Mouse (Mus musculus): ENCODE data around the gene Mccc2. TPM values are rescaled to one million over a fixed set of nuclear protein-coding genes. Genes with fewer than 3 reads are reported as not detected.

The Mccc2 gene
- polyA plus RNA-seq, 1 experiment = 20.1 TPM

DNA sequence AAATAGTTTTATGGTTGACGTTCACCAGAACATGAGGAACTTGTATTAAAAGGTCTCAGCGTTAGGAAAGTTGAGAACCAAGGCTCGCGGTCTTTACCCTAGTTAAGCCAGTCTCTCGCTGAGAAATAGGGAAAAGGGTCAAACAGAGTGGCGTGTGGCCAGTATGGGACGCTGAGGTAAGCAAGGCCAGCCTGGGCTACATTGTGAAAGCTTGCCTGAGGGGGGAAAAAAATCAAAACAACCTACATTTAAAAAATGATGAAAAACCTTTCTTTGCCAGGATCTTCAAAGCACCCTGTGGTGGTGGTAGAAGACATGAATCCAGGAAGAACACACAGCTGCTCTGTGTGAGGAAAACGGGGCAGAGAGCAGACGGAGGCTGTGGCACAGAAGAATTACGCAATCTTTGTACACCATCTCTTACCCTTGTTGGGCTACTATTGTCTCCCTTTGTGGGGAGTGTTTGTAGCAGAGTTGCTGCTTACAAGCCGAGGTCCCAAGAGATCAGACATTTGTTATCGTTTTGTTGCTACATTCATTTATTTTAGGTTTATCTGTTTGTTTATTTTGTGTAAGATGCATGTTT, 9.4 kb downstream of the Mccc2 start:
- Histone ChIP-seq H3K27me3 (ENCODE audit: control insufficient read depth, insufficient read depth, low read length, poor library complexity, severe bottlenecking) (no peaks in the 10 kb centered on the region), H3K36me3 (ENCODE audit: control insufficient read depth, insufficient read depth, low read length, poor library complexity, severe bottlenecking) (no peaks in the 10 kb centered on the region), H3K27ac (ENCODE audit: insufficient read depth, low read length) (no peak overlapping the region), H3K4me1 (ENCODE audit: control insufficient read depth, insufficient read depth, low read length) (no peaks in the 10 kb centered on the region), H3K9ac (ENCODE audit: low read depth, poor library complexity, severe bottlenecking) (no peak overlapping the region), H3K9me3 (replicated peaks; ENCODE audit: control insufficient read depth, insufficient read depth, low read length, poor library complexity, severe bottlenecking) (no peaks in the 10 kb centered on the region), H3K4me3 (ENCODE audit: low read depth, low read length) (no peak overlapping the region)
- no peak for TF ChIP-seq POLR2A (IDR thresholded peaks at IDR 0.05; ENCODE audit: insufficient read depth, low read length)
- TF ChIP-seq EP300 (IDR thresholded peaks at IDR 0.05; ENCODE audit: insufficient read depth, low read depth, low read length) = no peak
- TF ChIP-seq CTCF (IDR thresholded peaks at IDR 0.05; ENCODE audit: low read depth, low read length) = no peak

DNA sequence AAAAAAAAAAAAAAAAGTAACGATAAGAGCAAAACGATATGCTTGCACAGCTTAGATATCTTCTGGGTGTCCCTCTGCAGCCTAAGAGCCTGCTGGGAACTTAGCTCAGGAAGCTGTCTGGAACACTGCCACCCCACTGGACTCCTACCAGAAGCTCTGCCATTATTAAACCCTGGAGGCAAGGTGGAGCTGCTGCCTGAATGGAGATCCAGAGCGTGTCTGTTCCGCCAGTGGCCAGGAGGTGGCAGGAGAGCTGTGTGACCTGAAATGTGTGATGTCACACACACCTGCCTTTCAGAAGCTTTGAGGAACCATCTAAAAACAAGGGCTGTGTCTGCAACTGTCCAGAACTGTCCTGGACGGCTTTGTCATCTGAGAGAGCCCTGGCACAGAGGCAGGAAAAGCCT, 13.6 kb downstream of the Mccc2 start:
- Histone ChIP-seq H3K27me3 (ENCODE audit: control insufficient read depth, insufficient read depth, low read length, poor library complexity, severe bottlenecking) (no peaks in the 10 kb centered on the region), H3K4me3 (ENCODE audit: low read depth, low read length) (no peak overlapping the region), H3K4me1 (ENCODE audit: control insufficient read depth, insufficient read depth, low read length) (no peaks in the 10 kb centered on the region), H3K9ac (ENCODE audit: low read depth, poor library complexity, severe bottlenecking) (no peak overlapping the region), H3K36me3 (ENCODE audit: control insufficient read depth, insufficient read depth, low read length, poor library complexity, severe bottlenecking) (no peaks in the 10 kb centered on the region), H3K9me3 (replicated peaks; ENCODE audit: control insufficient read depth, insufficient read depth, low read length, poor library complexity, severe bottlenecking) (no peaks in the 10 kb centered on the region), H3K27ac (ENCODE audit: insufficient read depth, low read length) (no peak overlapping the region)
- TF ChIP-seq EP300 (IDR thresholded peaks at IDR 0.05; ENCODE audit: insufficient read depth, low read depth, low read length) = no peak
- peak; percentile 93 for TF ChIP-seq CTCF (IDR thresholded peaks at IDR 0.05; ENCODE audit: low read depth, low read length)

DNA sequence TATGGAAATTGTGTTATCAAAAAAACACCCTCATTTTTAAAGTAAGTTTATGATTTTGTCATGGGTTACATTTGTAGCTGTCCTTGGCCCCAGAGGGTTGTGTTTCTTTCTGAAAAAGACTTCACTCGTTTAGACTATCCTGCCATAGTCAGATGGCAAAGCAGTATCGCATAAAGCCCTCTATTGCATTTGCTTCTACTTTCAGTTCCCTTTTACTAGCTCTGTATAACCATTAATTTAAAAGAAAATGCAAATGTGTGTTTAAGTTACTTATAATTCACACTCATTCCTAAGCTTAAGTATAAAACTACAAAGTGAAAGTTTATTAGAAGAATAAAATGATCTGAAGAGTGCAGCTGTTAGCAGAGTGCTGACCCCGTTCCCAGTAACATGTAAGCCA, 16.4 kb downstream of the Mccc2 start:
- Histone ChIP-seq H3K27me3 (ENCODE audit: control insufficient read depth, insufficient read depth, low read length, poor library complexity, severe bottlenecking) (no peaks in the 10 kb centered on the region), H3K4me1 (ENCODE audit: control insufficient read depth, insufficient read depth, low read length) (no peaks in the 10 kb centered on the region), H3K9me3 (replicated peaks; ENCODE audit: control insufficient read depth, insufficient read depth, low read length, poor library complexity, severe bottlenecking) (no peaks in the 10 kb centered on the region), H3K4me3 (ENCODE audit: low read depth, low read length) (no peak overlapping the region), H3K36me3 (ENCODE audit: control insufficient read depth, insufficient read depth, low read length, poor library complexity, severe bottlenecking) (no peaks in the 10 kb centered on the region), H3K27ac (ENCODE audit: insufficient read depth, low read length) (no peak overlapping the region), H3K9ac (ENCODE audit: low read depth, poor library complexity, severe bottlenecking) (no peak overlapping the region)
- no peak for TF ChIP-seq CTCF (IDR thresholded peaks at IDR 0.05; ENCODE audit: low read depth, low read length)
- TF ChIP-seq POLR2A (IDR thresholded peaks at IDR 0.05; ENCODE audit: insufficient read depth, low read length) = no peak
- TF ChIP-seq EP300 (IDR thresholded peaks at IDR 0.05; ENCODE audit: insufficient read depth, low read depth, low read length) = no peak

DNA sequence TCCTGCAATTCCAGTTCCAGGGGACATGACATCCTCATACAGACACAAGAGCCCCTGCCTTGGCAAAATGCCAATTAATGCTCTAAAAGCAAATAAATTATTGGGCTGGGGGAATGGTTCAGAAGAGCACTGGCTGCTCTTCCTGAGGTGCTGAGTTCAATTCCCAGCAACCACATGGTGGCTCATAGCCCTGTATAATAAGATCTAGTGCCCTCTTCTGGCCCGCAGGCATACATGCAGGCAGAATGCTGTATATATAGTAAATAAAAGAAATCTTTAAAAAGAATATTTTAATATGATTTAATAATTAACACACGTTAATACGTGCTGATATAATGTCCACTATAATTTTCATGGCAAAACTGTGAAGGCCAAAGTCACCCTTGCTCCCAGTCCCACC, 17.3 kb downstream of the Mccc2 start:
- no peaks in the 10 kb centered on the region for H3K9me3 ChIP-seq (replicated peaks; ENCODE audit: control insufficient read depth, insufficient read depth, low read length, poor library complexity, severe bottlenecking)
- no peaks in the 10 kb centered on the region for H3K4me1 ChIP-seq (ENCODE audit: control insufficient read depth, insufficient read depth, low read length)
- H3K4me3 ChIP-seq (ENCODE audit: low read depth, low read length) = no peak overlapping the region
- H3K9ac ChIP-seq (ENCODE audit: low read depth, poor library complexity, severe bottlenecking) = no peak overlapping the region
- H3K27ac ChIP-seq (ENCODE audit: insufficient read depth, low read length) = no peak overlapping the region
- H3K36me3 ChIP-seq (ENCODE audit: control insufficient read depth, insufficient read depth, low read length, poor library complexity, severe bottlenecking) = no peaks in the 10 kb centered on the region
- TF ChIP-seq EP300 (IDR thresholded peaks at IDR 0.05; ENCODE audit: insufficient read depth, low read depth, low read length) (no peak), CTCF (IDR thresholded peaks at IDR 0.05; ENCODE audit: low read depth, low read length) (peak; percentile 15)
- H3K27me3 ChIP-seq (ENCODE audit: control insufficient read depth, insufficient read depth, low read length, poor library complexity, severe bottlenecking) = no peaks in the 10 kb centered on the region

GRCm38 (mm10) chr13:99989592-99989991, 25.8 kb downstream of the Mccc2 start:
- Histone ChIP-seq H3K9me3 (replicated peaks; ENCODE audit: control insufficient read depth, insufficient read depth, low read length, poor library complexity, severe bottlenecking) (no peaks in the 10 kb centered on the region), H3K4me1 (ENCODE audit: control insufficient read depth, insufficient read depth, low read length) (no peaks in the 10 kb centered on the region), H3K4me3 (ENCODE audit: low read depth, low read length) (no peak overlapping the region), H3K27ac (ENCODE audit: insufficient read depth, low read length) (no peak overlapping the region), H3K9ac (ENCODE audit: low read depth, poor library complexity, severe bottlenecking) (no peak overlapping the region), H3K36me3 (ENCODE audit: control insufficient read depth, insufficient read depth, low read length, poor library complexity, severe bottlenecking) (no peaks in the 10 kb centered on the region), H3K27me3 (ENCODE audit: control insufficient read depth, insufficient read depth, low read length, poor library complexity, severe bottlenecking) (no peaks in the 10 kb centered on the region)
- no peak for TF ChIP-seq CTCF (IDR thresholded peaks at IDR 0.05; ENCODE audit: low read depth, low read length)
- TF ChIP-seq EP300 (IDR thresholded peaks at IDR 0.05; ENCODE audit: insufficient read depth, low read depth, low read length) = no peak
- TF ChIP-seq POLR2A (IDR thresholded peaks at IDR 0.05; ENCODE audit: insufficient read depth, low read length) = no peak

GRCm38 (mm10) chr13:99983320-99983719, 32.1 kb downstream of the Mccc2 start:
- Histone ChIP-seq H3K27ac (ENCODE audit: insufficient read depth, low read length) (no peak overlapping the region), H3K9ac (ENCODE audit: low read depth, poor library complexity, severe bottlenecking) (no peak overlapping the region), H3K4me3 (ENCODE audit: low read depth, low read length) (no peak overlapping the region), H3K4me1 (ENCODE audit: control insufficient read depth, insufficient read depth, low read length) (no peaks in the 10 kb centered on the region), H3K9me3 (replicated peaks; ENCODE audit: control insufficient read depth, insufficient read depth, low read length, poor library complexity, severe bottlenecking) (no peaks in the 10 kb centered on the region), H3K27me3 (ENCODE audit: control insufficient read depth, insufficient read depth, low read length, poor library complexity, severe bottlenecking) (no peaks in the 10 kb centered on the region), H3K36me3 (ENCODE audit: control insufficient read depth, insufficient read depth, low read length, poor library complexity, severe bottlenecking) (no peaks in the 10 kb centered on the region)
- no peak for TF ChIP-seq POLR2A (IDR thresholded peaks at IDR 0.05; ENCODE audit: insufficient read depth, low read length)
- no peak for TF ChIP-seq EP300 (IDR thresholded peaks at IDR 0.05; ENCODE audit: insufficient read depth, low read depth, low read length)
- TF ChIP-seq CTCF (IDR thresholded peaks at IDR 0.05; ENCODE audit: low read depth, low read length) = no peak

Data from ES-Bruce4 (cell line).